Mouse (Mus musculus) heart, embryonic 11.5 days (tissue): ENCODE results near the gene Pcsk2. TPM values are rescaled to one million over a fixed set of nuclear protein-coding genes. Genes with fewer than 3 reads are reported as not detected.

Source experiments
- ATAC-seq: fragments of 200-750 bp; cut with Nextera tagmentation; replicated peaks from 2 replicates; pipeline ENCODE4 v1.8.0; 2017; ENCODE audit warnings: moderate library complexity; ENCODE audit not compliant: insufficient number of reproducible peaks, low FRiP score, low TSS enrichment
- H3K27ac ChIP-seq: fragments of 300-500 bp; sonication (generic); 2 replicates; pipeline ENCODE4 v1.5.1; 2014; ENCODE audit warnings: mild to moderate bottlenecking, low read depth, low read length
- H3K27me3 ChIP-seq: fragments of 300-500 bp; sonication (generic); 2 replicates; pipeline ENCODE4 v1.6.1; 2014; ENCODE audit warnings: mild to moderate bottlenecking, low read length, mixed read lengths; ENCODE audit not compliant: control insufficient read depth, insufficient read depth
- H3K36me3 ChIP-seq: fragments of 300-500 bp; sonication (generic); 2 replicates; pipeline ENCODE4 v1.6.1; 2014; ENCODE audit warnings: mild to moderate bottlenecking, low read length, moderate library complexity, mixed read lengths; ENCODE audit not compliant: control insufficient read depth, insufficient read depth
- H3K4me1 ChIP-seq: fragments of 300-500 bp; sonication (generic); 2 replicates; pipeline ENCODE4 v1.6.1; 2014; ENCODE audit warnings: low read length; ENCODE audit not compliant: control insufficient read depth, insufficient read depth
- H3K4me2 ChIP-seq: fragments of 300-500 bp; sonication (generic); 2 replicates; pipeline ENCODE4 v1.6.1; 2014; ENCODE audit warnings: mild to moderate bottlenecking, moderate library complexity
- H3K4me3 ChIP-seq: fragments of 300-500 bp; sonication (generic); 2 replicates; pipeline ENCODE4 v1.5.1; 2014; ENCODE audit warnings: low read depth, low read length
- H3K9ac ChIP-seq: fragments of 300-500 bp; sonication (generic); 2 replicates; pipeline ENCODE4 v1.6.1; 2014; ENCODE audit warnings: mild to moderate bottlenecking, low read depth, low read length, moderate library complexity
- H3K9me3 ChIP-seq: fragments of 300-500 bp; sonication (generic); replicated peaks from 2 replicates; pipeline ENCODE4 v1.6.1; 2016; ENCODE audit warnings: low read length; ENCODE audit not compliant: control insufficient read depth
- WGBS: fragments of 180-500 bp; shearing (Covaris S2); extraction: QIAGEN DNeasy Blood & Tissue Kit; methylation state at CpG from one replicate; pipeline ENCODE4 v1.1.7; 2014; ENCODE audit not compliant: insufficient replicate concordance; 5-methylcytosine and 5-hydroxymethylcytosine counted together
- polyA plus RNA-seq: library from polyadenylated mRNA; unstranded; fragments of >200 nt; fragmentation: Nextera tagmentation; extraction: Ambion mirVana; gene quantifications from 2 replicates; pipeline ENCODE4 v1.2.1, GENCODE M21; 2014

The Pcsk2 gene
- polyA plus RNA-seq, 1 experiment from 2014 or later: 0.09 TPM

DNA sequence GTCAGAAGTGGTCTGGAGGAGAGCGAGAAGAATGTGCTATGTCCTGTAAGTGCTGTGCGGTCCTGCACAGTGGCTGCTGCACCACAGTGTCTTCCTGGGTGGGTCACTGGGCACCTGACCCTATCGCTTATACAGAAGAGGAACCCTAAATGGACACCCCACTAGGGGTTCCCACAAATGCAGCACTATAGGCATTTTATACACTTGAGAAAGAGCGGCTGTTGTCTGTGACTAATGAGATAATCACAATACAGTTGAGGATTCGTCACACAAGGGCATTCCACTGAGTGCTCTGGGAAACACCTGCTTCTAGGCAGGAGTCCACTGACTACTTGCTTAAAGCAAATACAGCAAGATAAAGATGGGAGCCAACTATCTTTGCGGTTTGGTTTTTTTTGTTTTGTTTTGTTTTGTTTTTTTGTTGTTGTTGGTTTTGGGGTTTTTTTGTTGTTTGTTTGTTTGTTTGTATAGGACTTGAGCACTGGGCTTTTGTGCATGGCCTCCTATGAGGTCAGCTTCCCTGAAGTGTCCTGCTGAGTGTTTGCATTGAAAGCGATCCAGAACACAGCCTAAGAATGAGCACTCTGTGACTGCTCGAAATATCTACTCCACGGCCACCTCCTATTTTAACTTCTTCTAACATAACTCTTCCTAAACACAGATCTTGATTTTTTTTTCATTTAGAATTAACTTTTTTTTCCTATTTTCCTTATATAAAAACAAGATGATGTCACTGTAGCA is 261.1 kb downstream of the Pcsk2 start:
- no peaks in the 10 kb centered on the region for H3K36me3 ChIP-seq
- no peak overlapping the region for H3K9ac ChIP-seq
- no peak overlapping the region for H3K4me3 ChIP-seq
- WGBS: 67% methylated on average over 9 of the region's 9 CpGs
- H3K9me3 ChIP-seq: no peaks in the 10 kb centered on the region
- H3K4me2 ChIP-seq: peak overlapping the region; percentile 29; the same call in 1 of the 2 replicates
- ATAC-seq: no peak
- no peak overlapping the region for H3K27ac ChIP-seq
- no peaks in the 10 kb centered on the region for H3K27me3 ChIP-seq
- H3K4me1 ChIP-seq: peaks cover 8% of the 10 kb centered on the region

GRCm38 (mm10) chr2:143808789-143809188 is 262.8 kb downstream of the Pcsk2 start:
- Histone ChIP-seq H3K4me3 (no peak overlapping the region), H3K9ac (no peak overlapping the region), H3K9me3 (no peaks in the 10 kb centered on the region), H3K27me3 (no peaks in the 10 kb centered on the region), H3K4me2 (no peak overlapping the region), H3K36me3 (no peaks in the 10 kb centered on the region), H3K4me1 (peaks cover 8% of the 10 kb centered on the region), H3K27ac (no peak overlapping the region)
- 53% methylated on average over 5 of the region's 5 CpGs for WGBS
- no peak for ATAC-seq

DNA sequence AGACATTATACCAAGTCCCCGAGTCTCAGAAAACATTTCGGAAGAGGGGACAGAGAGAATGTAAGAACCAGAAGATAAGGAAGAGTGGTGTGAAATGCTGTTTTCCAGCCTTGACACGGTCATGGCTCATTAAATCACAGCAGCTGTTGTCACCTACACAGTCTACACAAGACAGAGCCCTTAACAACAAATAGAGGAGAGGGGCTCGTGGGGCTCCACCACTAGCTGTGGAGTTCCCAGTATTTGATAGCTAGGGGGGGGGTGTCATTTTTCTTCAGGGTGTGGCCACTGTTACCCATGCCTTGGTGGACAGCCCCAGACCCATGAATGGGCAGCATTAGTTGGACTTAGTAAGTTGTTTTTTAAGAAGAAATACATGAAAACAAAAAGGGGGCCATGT is 266.3 kb downstream of the Pcsk2 start:
- 36% methylated on average over 4 of the region's 4 CpGs for WGBS
- Histone ChIP-seq H3K36me3 (no peaks in the 10 kb centered on the region), H3K4me3 (no peak overlapping the region), H3K27ac (no peak overlapping the region), H3K4me1 (no peaks in the 10 kb centered on the region), H3K9ac (no peak overlapping the region), H3K9me3 (no peaks in the 10 kb centered on the region), H3K4me2 (no peak overlapping the region), H3K27me3 (no peaks in the 10 kb centered on the region)
- no peak for ATAC-seq

- Histone ChIP-seq H3K27ac (no peak overlapping the region), H3K4me2 (no peak overlapping the region), H3K9ac (no peak overlapping the region), H3K27me3 (no peaks in the 10 kb centered on the region), H3K4me1 (no peaks in the 10 kb centered on the region), H3K36me3 (no peaks in the 10 kb centered on the region), H3K9me3 (no peaks in the 10 kb centered on the region), H3K4me3 (no peak overlapping the region)
- 74% methylated on average over 11 of the region's 11 CpGs for WGBS
- no peak for ATAC-seq
Measured at GRCm38 (mm10) chr2:143813461-143813860, 267.5 kb downstream of the Pcsk2 start.

- H3K4me2 ChIP-seq: no peak overlapping the region
- H3K27ac ChIP-seq: no peak overlapping the region
- WGBS: 59% methylated on average over 17 of the region's 17 CpGs
- no peak for ATAC-seq
- H3K27me3 ChIP-seq: no peaks in the 10 kb centered on the region
- H3K9me3 ChIP-seq: no peaks in the 10 kb centered on the region
- no peak overlapping the region for H3K9ac ChIP-seq
- H3K4me3 ChIP-seq: no peak overlapping the region
- H3K4me1 ChIP-seq: peaks cover 4% of the 10 kb centered on the region; the same call in 1 of the 2 replicates
- no peaks in the 10 kb centered on the region for H3K36me3 ChIP-seq
Measured at GRCm38 (mm10) chr2:143831645-143832044, 285.7 kb downstream of the Pcsk2 start.

- Histone ChIP-seq H3K4me3 (no peak overlapping the region), H3K9me3 (no peaks in the 10 kb centered on the region), H3K27ac (no peak overlapping the region), H3K4me2 (no peak overlapping the region), H3K36me3 (no peaks in the 10 kb centered on the region), H3K27me3 (no peaks in the 10 kb centered on the region), H3K9ac (no peak overlapping the region), H3K4me1 (peaks cover 4% of the 10 kb centered on the region; the same call in 1 of the 2 replicates)
- ATAC-seq: no peak
- 69% methylated on average over 5 of the region's 5 CpGs for WGBS
Measured at GRCm38 (mm10) chr2:143832721-143833120, 286.8 kb downstream of the Pcsk2 start.

GRCm38 (mm10) chr2:143834082-143834481 is 288.1 kb downstream of the Pcsk2 start:
- Histone ChIP-seq H3K27ac (no peak overlapping the region), H3K9me3 (no peaks in the 10 kb centered on the region), H3K27me3 (no peaks in the 10 kb centered on the region), H3K4me2 (no peak overlapping the region), H3K36me3 (no peaks in the 10 kb centered on the region), H3K4me1 (peaks cover 4% of the 10 kb centered on the region; the same call in 1 of the 2 replicates), H3K9ac (no peak overlapping the region), H3K4me3 (no peak overlapping the region)
- WGBS: 53% methylated on average over 6 of the region's 6 CpGs
- ATAC-seq: no peak

- H3K27me3 ChIP-seq: no peaks in the 10 kb centered on the region
- 84% methylated on average over 7 of the region's 7 CpGs for WGBS
- no peaks in the 10 kb centered on the region for H3K9me3 ChIP-seq
- no peak overlapping the region for H3K27ac ChIP-seq
- ATAC-seq: no peak
- H3K4me2 ChIP-seq: no peak overlapping the region
- H3K36me3 ChIP-seq: no peaks in the 10 kb centered on the region
- H3K4me3 ChIP-seq: no peak overlapping the region
- H3K4me1 ChIP-seq: peaks cover 4% of the 10 kb centered on the region; the same call in 1 of the 2 replicates
- H3K9ac ChIP-seq: no peak overlapping the region
Measured at GRCm38 (mm10) chr2:143835820-143836219, 289.9 kb downstream of the Pcsk2 start.

DNA sequence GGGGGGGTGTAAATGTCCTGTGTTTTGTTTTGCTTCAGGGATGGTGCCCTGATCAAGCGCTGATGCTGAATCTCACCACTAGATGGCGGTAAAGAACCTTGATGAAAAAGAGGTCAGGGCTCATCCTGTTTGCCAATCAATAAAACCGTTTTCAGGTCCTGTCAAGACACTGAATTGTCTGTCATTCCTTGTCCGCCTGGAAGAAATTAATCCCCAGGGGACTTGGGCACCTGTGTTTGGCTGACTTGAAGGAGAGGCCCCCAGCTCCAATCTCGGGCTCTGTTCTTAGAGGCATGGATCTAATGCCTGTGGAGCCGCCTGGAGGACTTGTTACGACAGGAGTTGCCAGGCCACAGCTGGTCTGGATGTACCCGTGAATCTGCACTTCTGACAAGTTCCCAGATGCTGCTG is 291.3 kb downstream of the Pcsk2 start:
- Histone ChIP-seq H3K36me3 (no peaks in the 10 kb centered on the region), H3K27me3 (no peaks in the 10 kb centered on the region), H3K4me2 (peak overlapping the region; percentile 69), H3K9ac (peak overlapping the region; percentile 43; the same call in 1 of the 2 replicates), H3K4me3 (peak overlapping the region; percentile 22; the same call in 1 of the 2 replicates), H3K27ac (no peak overlapping the region), H3K4me1 (peaks cover 4% of the 10 kb centered on the region; the same call in 1 of the 2 replicates), H3K9me3 (no peaks in the 10 kb centered on the region)
- ATAC-seq: no peak
- WGBS: 2% methylated on average over 8 of the region's 8 CpGs
